Mouse (Mus musculus): ENCODE data around the gene Tspoap1. TPM values are rescaled to one million over a fixed set of nuclear protein-coding genes. Genes with fewer than 3 reads are reported as not detected.

Tspoap1 gene
- polyA plus RNA-seq (2016; fragmentation: Nextera tagmentation; extraction: Ambion mirVana) = 23.6 and 26.1 TPM in 2 replicates

DNA sequence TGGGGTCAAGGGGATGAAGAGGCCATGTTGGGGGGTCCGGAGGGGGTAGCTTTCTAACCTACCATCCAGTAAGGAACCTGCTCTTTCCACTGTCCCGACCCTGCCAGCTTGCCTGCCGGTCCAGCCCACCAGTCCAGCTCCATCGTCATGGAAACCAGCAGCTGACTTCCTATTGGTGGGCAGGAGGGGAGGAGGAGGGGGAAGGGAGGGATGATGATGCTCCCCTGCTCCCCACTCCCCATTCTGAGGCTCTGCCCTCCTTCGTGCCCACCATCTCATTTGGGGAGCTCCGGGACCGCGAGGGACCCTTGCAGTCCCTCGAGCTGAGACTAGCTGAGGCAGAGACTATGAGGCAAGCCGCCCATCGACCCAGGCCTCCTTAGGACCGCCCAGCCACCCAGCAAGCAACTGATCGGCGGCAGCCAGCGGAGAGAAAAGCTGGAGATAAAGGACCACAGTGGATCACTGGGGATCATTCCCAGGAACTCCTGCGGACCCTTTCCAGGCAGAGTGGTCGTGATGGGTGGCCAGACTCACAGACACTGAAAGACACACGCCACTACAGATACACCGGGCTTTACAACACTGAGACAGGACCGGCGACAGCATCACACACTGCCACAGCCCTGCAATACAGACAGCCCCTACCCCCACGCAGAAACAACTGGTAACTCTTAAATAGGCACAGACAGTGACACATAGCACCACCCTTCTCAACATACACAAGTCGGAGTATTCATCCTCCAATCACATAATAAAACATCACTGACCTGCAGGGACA, at the start of gene Tspoap1:
Tspoap1 (plus strand) TSS at position 241 of the 781 bp plus-strand sequence.
- Histone ChIP-seq H3K9me3 (no peaks in the 10 kb centered on the region), H3K36me3 (no peaks in the 10 kb centered on the region), H3K27me3 (replicated peaks) (peaks cover 53% of the 10 kb centered on the region), H3K27ac (no peak within 1 kb of the TSS; the same call in 1 of the 2 replicates), H3K4me2 (replicated peaks) (peak within 1 kb of the TSS; percentile 96), H3K4me1 (peaks cover 42% of the 10 kb centered on the region), H3K9ac (peak within 1 kb of the TSS; percentile 67), H3K4me3 (peak within 1 kb of the TSS; percentile 40)
- peak; percentile 73; the same call in 1 of the 2 replicates for ATAC-seq (ENCODE audit: low FRiP score, low read depth)
- 5% methylated on average over 23 of the region's 23 CpGs for WGBS

DNA sequence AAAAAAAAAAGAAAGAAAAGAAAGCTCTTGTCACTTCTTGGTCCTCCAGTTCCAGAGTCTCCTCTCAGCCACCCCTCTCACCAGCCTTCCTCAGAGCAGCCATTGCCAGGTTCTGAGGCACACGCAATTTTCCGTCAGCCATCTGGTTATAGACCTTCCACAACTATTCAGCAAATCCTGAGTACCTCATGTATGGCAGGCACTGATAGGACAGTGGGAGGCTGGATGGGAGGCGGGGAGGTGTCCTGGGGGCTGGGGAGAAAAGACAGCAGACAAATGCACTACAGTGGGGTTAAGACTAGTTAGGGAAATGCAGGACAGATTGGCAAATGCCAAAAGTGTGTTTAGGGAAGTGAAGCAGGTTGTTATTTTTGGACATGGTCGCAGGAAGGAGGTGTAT, 48.2 kb upstream of the Tspoap1 start:
- Histone ChIP-seq H3K27ac (no peak overlapping the region), H3K27me3 (replicated peaks) (0 out of 2 replicates have a peak, but pooled peaks cover 7% of the 10 kb centered on the region), H3K4me1 (peaks cover 10% of the 10 kb centered on the region), H3K4me2 (replicated peaks) (no peak overlapping the region), H3K9ac (no peak overlapping the region), H3K36me3 (no peaks in the 10 kb centered on the region), H3K9me3 (no peaks in the 10 kb centered on the region), H3K4me3 (no peak overlapping the region)
- 83% methylated on average over 4 of the region's 4 CpGs for WGBS
- ATAC-seq (ENCODE audit: low FRiP score, low read depth) = no peak

DNA sequence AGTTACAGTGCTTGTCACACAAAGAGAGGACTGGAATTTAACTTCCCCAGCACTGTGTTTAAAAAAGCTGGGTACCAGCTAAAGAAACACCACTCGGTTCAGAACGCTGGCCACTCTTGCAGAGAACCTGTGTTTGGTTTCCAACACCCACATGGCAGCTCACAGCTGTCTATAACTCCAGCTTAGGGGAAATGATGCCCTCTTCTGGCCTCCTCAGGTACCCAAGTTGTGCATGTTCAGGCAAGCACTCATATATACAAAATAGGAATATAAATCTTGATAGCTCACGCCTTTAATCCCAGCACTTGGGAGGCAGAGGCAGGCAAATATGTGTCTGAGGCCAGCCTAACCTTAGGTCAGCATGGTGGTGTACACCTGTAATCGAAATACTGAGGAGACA, 44.3 kb upstream of the Tspoap1 start:
- ATAC-seq (ENCODE audit: low FRiP score, low read depth) = no peak
- Histone ChIP-seq H3K9ac (no peak overlapping the region), H3K4me3 (no peak overlapping the region), H3K4me1 (no peaks in the 10 kb centered on the region), H3K4me2 (replicated peaks) (no peak overlapping the region), H3K9me3 (no peaks in the 10 kb centered on the region), H3K27ac (no peak overlapping the region), H3K27me3 (replicated peaks) (0 out of 2 replicates have a peak, but pooled peaks cover 3% of the 10 kb centered on the region), H3K36me3 (no peaks in the 10 kb centered on the region)
- WGBS = 85% methylated on average over 4 of the region's 4 CpGs

DNA sequence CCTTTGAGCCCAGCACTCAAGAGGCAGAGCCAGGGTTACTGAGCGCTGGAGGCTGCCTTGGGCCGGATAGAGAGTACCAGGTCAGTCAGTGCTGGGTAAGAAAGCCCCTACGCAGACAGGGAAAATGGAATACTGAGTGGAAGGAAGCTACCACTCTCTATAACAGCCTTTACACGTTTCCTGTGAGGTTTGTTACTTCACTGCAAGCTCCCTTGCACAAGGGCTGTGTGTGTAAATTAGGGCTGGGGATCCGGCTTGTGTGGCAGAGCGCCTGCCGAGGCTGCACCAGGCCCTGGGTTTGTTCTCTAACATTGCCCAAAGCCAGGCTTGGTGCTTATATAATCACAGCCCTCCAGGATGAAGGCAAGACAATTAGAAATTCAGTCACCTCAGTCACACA, 40.8 kb upstream of the Tspoap1 start:
- H3K9me3 ChIP-seq = no peaks in the 10 kb centered on the region
- H3K4me3 ChIP-seq = no peak overlapping the region
- H3K4me1 ChIP-seq = no peaks in the 10 kb centered on the region
- H3K36me3 ChIP-seq = no peaks in the 10 kb centered on the region
- H3K27ac ChIP-seq = no peak overlapping the region
- no peak overlapping the region for H3K9ac ChIP-seq
- H3K27me3 ChIP-seq (replicated peaks) = no peaks in the 10 kb centered on the region
- no peak overlapping the region for H3K4me2 ChIP-seq (replicated peaks)
- ATAC-seq (ENCODE audit: low FRiP score, low read depth) = no peak
- 81% methylated on average over 7 of the region's 7 CpGs for WGBS

DNA sequence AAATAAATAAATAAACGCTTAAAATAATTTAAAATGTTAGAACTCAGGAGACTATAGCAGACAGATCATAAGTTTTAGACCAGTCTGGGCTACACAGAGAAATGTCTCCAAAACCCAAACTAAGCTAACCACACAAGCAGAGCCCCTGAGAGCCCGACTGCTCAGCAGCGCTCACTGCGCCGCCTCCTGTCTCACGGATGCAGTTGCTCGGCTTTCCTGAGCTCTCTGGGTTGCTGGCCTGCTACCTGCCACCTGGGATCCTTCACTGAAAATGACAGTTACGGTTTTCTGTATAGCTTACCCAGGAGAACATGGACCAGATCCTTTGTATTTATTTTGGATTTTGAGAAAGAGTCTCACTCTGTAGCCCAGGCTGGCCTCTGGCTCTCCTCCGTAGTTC, 40.0 kb upstream of the Tspoap1 start:
- no peak overlapping the region for H3K4me2 ChIP-seq (replicated peaks)
- H3K36me3 ChIP-seq = no peaks in the 10 kb centered on the region
- H3K27me3 ChIP-seq (replicated peaks) = no peaks in the 10 kb centered on the region
- WGBS = 61% methylated on average over 9 of the region's 9 CpGs
- H3K4me1 ChIP-seq = no peaks in the 10 kb centered on the region
- H3K27ac ChIP-seq = no peak overlapping the region
- no peaks in the 10 kb centered on the region for H3K9me3 ChIP-seq
- no peak overlapping the region for H3K9ac ChIP-seq
- ATAC-seq (ENCODE audit: low FRiP score, low read depth) = no peak
- no peak overlapping the region for H3K4me3 ChIP-seq

DNA sequence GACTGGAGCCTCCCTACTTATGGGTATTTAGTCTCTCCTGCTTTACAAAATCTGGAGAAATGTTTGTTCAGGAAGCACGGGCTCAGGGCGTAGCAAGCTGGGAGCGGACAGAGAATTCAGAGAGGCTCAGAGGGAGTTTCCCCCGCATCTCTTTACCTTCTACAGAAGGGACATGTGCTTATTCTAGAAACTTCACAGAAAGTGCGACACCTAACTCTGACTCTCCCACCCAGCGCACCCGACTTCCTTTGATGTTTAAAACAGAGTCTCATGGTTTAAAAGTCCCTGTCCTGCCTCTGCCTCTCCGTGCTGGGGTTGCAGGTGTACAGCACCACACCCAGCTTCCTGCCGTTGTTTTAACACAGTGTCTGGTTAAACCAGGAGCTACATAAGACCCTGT, 39.5 kb upstream of the Tspoap1 start:
- no peak overlapping the region for H3K27ac ChIP-seq
- ATAC-seq (ENCODE audit: low FRiP score, low read depth) = no peak
- no peaks in the 10 kb centered on the region for H3K36me3 ChIP-seq
- H3K4me1 ChIP-seq = 0 out of 2 replicates have a peak, but pooled peaks cover 3% of the 10 kb centered on the region
- no peak overlapping the region for H3K4me3 ChIP-seq
- no peaks in the 10 kb centered on the region for H3K9me3 ChIP-seq
- no peaks in the 10 kb centered on the region for H3K27me3 ChIP-seq (replicated peaks)
- 76% methylated on average over 9 of the region's 9 CpGs for WGBS
- no peak overlapping the region for H3K9ac ChIP-seq
- no peak overlapping the region for H3K4me2 ChIP-seq (replicated peaks)

DNA sequence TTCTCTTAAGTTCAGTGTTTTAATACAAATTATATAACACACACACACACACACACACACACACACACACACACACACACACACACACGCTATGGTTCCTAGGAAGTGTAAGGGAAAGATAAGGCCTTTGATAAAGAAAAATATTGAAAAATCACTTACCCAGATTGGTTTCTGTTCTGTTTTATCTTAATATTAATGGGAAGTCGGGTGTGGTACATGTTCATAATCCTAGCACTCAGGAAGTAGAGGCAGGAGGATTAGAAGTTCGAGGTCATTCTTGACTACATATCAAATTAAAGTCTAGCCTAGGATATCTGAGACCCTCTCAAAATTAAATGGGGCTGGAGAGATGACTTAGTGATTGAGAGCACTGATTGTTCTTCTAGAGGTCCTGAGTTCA, 38.2 kb upstream of the Tspoap1 start:
- Histone ChIP-seq H3K4me1 (0 out of 2 replicates have a peak, but pooled peaks cover 12% of the 10 kb centered on the region), H3K4me2 (replicated peaks) (no peak overlapping the region), H3K9me3 (no peaks in the 10 kb centered on the region), H3K27me3 (replicated peaks) (no peaks in the 10 kb centered on the region), H3K4me3 (no peak overlapping the region), H3K9ac (no peak overlapping the region), H3K27ac (no peak overlapping the region), H3K36me3 (no peaks in the 10 kb centered on the region)
- ATAC-seq (ENCODE audit: low FRiP score, low read depth) = no peak
- WGBS = 85% methylated on average over 3 of the region's 3 CpGs

DNA sequence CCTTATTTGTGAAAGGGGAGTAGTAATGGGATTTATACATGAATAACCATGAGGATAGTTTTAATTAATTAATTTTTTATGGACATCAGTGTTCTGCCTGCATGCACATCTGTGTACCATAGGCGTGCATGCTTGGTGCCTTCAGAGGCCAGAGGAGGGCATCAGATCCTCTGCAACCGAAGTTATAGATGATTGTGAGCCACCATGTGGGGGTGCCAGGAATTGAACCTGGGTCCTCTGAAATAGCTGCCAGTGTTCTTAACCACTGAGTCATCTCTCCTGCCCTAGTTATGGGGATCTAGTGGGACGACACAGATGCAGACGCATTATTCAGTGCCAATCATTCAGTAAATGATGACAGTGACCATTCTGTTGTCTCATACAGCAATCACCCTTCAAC, 37.5 kb upstream of the Tspoap1 start:
- Histone ChIP-seq H3K4me2 (replicated peaks) (no peak overlapping the region), H3K4me3 (no peak overlapping the region), H3K4me1 (0 out of 2 replicates have a peak, but pooled peaks cover 12% of the 10 kb centered on the region), H3K9ac (no peak overlapping the region), H3K27me3 (replicated peaks) (no peaks in the 10 kb centered on the region), H3K27ac (no peak overlapping the region), H3K36me3 (no peaks in the 10 kb centered on the region), H3K9me3 (no peaks in the 10 kb centered on the region)
- no peak for ATAC-seq (ENCODE audit: low FRiP score, low read depth)
- WGBS = 87% methylated on average over 4 of the region's 4 CpGs

DNA sequence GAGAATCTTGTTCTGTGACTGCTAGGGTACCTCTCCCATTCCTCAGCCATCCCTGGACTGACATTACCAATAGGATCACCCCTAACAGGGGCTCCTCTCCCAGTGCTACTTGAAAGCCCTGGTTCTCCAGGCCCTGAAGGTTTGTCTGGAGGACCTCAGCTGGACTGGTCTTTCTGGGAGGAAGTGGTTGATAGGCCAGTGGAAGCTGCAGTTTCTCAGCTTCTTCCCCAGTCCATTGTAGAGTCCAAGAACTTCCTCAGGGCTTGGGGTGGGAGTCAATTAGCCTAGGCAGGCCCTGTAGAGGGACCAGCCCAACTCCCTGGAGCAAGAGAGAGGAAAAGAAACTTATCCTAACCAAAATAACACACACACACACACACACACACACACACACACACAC, 34.8 kb upstream of the Tspoap1 start:
- Histone ChIP-seq H3K4me2 (replicated peaks) (no peak overlapping the region), H3K36me3 (no peaks in the 10 kb centered on the region), H3K4me1 (0 out of 2 replicates have a peak, but pooled peaks cover 12% of the 10 kb centered on the region), H3K9me3 (no peaks in the 10 kb centered on the region), H3K9ac (no peak overlapping the region), H3K4me3 (no peak overlapping the region), H3K27me3 (replicated peaks) (no peaks in the 10 kb centered on the region), H3K27ac (peak overlapping the region; percentile 32; the same call in 1 of the 2 replicates)
- ATAC-seq (ENCODE audit: low FRiP score, low read depth) = no peak

DNA sequence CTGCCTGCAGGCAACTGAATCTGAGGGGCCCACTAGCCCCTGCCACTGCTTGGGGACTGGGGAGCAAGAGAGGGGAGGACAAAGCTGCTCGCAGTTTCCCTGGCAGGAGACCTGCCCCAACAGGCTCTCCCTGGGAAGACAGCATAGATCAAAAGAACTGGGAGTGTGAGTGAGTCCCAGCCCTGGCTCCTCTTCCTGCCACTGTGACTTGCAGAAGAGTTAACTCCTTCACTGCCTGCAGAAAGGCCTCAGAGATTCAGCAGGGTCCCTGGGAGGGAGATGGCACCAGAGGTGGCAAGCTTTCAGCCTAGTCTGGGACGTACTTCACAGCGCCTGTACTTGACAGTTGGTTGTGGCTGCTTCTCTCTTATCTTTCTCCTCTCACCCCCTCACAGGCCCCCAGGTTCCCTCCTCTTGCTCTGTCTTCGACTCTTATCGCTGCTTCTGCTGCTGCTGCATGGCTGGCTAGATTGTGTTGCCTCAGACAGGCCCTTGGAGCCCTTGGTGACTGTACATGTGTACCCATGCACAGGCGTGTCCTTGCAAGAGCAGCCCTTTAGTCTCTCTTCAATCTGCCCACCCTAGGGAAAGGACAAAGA, 34.3 kb upstream of the Tspoap1 start:
- H3K9me3 ChIP-seq = no peaks in the 10 kb centered on the region
- 0 out of 2 replicates have a peak, but pooled peaks cover 12% of the 10 kb centered on the region for H3K4me1 ChIP-seq
- H3K36me3 ChIP-seq = no peaks in the 10 kb centered on the region
- H3K4me3 ChIP-seq = no peak overlapping the region
- WGBS = 24% methylated on average over 6 of the region's 6 CpGs
- H3K27me3 ChIP-seq (replicated peaks) = no peaks in the 10 kb centered on the region
- H3K4me2 ChIP-seq (replicated peaks) = no peak overlapping the region
- H3K27ac ChIP-seq = peak overlapping the region; percentile 32; the same call in 1 of the 2 replicates
- no peak overlapping the region for H3K9ac ChIP-seq
- ATAC-seq (ENCODE audit: low FRiP score, low read depth) = no peak

DNA sequence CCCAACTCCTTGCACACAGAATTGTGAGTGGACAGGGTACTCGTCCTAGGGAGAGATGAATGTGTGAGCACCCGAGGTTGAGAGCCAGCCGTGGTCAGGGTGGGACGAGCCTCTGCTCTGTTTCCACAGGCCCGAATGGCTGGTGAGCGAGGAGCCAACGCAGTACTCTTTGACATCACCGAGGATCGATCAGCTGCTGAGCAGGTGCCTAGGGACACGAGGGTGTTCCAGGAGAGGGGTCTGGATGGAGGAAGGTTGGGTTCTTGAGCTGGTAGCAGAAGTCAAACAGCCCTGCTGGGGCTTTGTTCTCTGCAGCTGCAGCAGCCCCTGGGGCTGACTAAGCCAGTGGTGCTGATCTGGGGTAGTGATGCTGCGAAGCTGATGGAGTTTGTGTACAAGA, 33.3 kb upstream of the Tspoap1 start:
- no peak overlapping the region for H3K27ac ChIP-seq
- H3K9ac ChIP-seq = no peak overlapping the region
- 65% methylated on average over 11 of the region's 11 CpGs for WGBS
- no peak overlapping the region for H3K4me3 ChIP-seq
- no peak for ATAC-seq (ENCODE audit: low FRiP score, low read depth)
- H3K9me3 ChIP-seq = no peaks in the 10 kb centered on the region
- 0 out of 2 replicates have a peak, but pooled peaks cover 12% of the 10 kb centered on the region for H3K4me1 ChIP-seq
- no peaks in the 10 kb centered on the region for H3K36me3 ChIP-seq
- H3K4me2 ChIP-seq (replicated peaks) = no peak overlapping the region
- H3K27me3 ChIP-seq (replicated peaks) = no peaks in the 10 kb centered on the region

DNA sequence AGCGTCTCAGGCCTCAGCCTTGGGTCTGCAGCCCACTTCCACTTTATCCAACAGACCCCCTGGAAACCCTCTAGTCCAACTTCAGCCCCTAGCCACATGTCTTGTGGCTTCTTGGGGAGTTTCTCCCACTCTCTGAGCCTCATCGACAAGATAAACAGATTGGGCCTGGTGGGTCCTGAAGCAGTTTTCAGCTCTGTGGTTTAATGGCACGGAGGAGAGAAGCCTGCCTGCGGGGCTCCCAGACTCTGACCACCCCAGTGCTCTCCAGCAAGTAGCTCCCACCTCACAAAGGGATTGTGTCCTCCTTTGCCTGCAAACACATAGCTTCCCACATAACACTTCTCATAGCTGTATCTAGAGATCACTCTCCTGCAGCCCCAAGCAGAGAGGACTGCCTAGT, 32.9 kb upstream of the Tspoap1 start:
- H3K9ac ChIP-seq = no peak overlapping the region
- H3K9me3 ChIP-seq = no peaks in the 10 kb centered on the region
- ATAC-seq (ENCODE audit: low FRiP score, low read depth) = no peak
- 76% methylated on average over 4 of the region's 4 CpGs for WGBS
- no peaks in the 10 kb centered on the region for H3K36me3 ChIP-seq
- no peak overlapping the region for H3K4me2 ChIP-seq (replicated peaks)
- H3K27me3 ChIP-seq (replicated peaks) = no peaks in the 10 kb centered on the region
- H3K4me1 ChIP-seq = 0 out of 2 replicates have a peak, but pooled peaks cover 12% of the 10 kb centered on the region
- H3K4me3 ChIP-seq = no peak overlapping the region
- no peak overlapping the region for H3K27ac ChIP-seq

All from neural tube, embryonic 12.5 days (tissue).